Mouse (Mus musculus) lung, postnatal 4 days (tissue): Measurements from ENCODE around the gene Olfr519.
A peak's percentile ranks its signal among the peaks of the same experiment; 100 is the strongest.

Source experiments
- DNase-seq, 2 experiments: peaks; one replicate each; pipeline ENCODE4 v3.0.0; 2021

The Olfr519 gene

DNA sequence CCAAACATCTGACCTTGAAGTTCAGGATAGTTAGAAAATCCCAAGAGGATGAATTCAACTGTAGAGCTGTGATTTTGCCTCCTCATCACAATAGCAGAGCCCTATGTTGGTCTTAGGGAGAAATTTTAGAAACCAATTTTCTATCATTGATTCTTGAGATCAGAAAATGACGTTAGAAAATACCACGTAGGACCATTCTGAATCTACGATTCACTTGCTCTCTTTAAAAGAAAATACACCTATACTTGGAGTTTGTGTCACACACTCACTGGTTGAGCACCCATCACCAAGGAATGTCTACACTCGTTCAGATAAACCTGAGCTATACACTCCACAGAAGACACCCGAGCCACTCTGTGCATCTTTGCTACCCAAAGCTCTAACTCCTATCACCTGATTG is at the start of gene Olfr519:
Olfr519 (minus strand) TSS at position 101 of the 400 bp plus-strand sequence.
- no peak for DNase-seq

DNA sequence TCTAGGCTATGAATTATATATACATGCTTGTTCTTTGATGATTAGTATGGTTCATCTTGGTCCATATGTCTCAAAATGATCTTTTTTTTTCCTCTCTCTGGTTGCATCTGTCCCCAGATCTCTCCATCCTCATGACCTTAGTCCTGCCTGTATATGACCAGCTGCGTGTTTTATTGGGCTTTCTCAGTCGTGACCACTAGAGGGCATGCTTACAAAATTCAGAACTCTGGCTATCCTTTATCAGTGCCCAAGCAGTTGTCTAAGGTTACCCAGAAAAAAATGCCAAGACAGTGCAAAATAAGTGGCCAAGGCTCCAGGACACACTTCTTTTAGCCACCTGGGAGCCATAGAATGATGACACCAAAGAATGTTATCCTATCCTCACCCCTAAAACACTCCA is 49.8 kb upstream of the Olfr519 start:
- DNase-seq = peak in 1 of 2 experiments; percentile 46

DNA sequence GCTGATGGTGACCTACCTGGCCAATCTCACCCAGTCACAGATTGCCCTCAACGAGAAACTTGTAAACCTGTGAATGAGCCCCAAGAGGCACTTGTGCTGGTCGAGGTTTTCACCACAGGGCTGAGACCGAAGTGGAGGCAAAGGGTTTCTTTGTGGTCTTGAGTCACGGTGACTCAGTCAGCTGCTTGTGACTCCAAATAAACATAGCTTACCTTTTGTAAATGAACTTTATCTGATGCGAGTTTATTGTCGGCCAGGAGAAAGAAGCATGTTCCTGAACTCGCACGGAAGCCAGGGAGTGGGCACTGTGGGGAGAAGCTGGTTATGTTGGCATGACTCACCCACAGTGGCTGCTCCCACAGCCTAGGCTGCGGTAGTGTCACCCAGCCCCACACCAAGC is 47.2 kb upstream of the Olfr519 start:
- DNase-seq = no peak

DNA sequence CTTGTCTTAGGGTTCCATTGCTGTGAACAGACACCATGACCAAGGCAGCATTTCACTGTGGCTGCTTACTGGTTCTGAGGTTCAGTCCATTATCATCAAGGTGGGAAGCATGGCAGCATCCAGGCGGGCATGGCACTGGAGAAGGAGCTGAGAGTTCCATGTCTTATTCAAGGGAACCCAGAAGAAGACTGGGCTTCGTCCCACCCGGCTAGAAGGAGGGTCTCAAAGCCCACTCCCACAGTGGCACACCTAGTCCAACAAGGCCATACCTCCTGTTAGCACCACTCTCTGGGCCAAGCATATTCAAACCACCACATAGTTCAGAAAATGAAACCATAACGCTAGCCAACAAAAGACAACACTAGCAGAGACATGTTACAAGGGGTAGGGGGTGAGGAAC is 42.4 kb upstream of the Olfr519 start:
- DNase-seq = no peak

DNA sequence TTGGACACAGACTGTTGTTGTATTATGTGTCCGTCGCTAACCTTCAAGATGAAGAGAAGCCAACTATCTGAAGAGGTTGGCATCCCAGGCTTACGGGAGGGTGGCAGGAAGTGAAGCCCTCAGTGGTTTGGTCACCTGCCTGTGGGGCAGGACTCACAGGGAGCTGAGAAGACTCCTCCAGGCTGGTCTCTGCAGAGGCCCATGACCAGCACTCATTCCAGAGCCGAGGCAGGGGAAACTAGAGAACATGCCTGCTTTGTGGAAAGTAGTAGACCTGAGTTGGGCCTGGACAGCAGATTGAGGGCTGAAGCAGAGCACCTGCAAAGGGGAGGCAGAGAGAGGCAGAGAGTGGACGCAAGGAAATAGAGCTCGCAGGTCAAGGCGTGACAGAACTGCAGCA is 41.2 kb upstream of the Olfr519 start:
- no peak for DNase-seq

DNA sequence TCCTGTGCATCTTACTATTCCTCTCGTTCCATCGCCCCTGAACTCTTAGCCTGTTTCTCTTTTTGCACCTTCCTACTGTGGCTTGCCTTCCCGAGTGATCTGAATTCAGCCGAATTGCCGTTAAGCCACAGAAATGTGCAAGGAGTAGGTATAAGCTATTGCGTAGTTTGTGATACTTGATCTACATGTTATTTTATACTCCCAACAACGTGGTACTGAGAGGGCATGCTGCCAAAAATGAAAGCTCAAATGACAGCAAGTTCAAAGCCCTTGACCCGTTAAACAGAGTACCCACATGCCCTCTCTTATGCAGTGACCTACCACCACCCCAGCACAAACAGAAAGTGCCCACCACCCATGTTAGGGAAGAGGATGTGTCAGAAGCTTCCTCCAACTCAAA is 40.6 kb upstream of the Olfr519 start:
- no peak for DNase-seq

DNA sequence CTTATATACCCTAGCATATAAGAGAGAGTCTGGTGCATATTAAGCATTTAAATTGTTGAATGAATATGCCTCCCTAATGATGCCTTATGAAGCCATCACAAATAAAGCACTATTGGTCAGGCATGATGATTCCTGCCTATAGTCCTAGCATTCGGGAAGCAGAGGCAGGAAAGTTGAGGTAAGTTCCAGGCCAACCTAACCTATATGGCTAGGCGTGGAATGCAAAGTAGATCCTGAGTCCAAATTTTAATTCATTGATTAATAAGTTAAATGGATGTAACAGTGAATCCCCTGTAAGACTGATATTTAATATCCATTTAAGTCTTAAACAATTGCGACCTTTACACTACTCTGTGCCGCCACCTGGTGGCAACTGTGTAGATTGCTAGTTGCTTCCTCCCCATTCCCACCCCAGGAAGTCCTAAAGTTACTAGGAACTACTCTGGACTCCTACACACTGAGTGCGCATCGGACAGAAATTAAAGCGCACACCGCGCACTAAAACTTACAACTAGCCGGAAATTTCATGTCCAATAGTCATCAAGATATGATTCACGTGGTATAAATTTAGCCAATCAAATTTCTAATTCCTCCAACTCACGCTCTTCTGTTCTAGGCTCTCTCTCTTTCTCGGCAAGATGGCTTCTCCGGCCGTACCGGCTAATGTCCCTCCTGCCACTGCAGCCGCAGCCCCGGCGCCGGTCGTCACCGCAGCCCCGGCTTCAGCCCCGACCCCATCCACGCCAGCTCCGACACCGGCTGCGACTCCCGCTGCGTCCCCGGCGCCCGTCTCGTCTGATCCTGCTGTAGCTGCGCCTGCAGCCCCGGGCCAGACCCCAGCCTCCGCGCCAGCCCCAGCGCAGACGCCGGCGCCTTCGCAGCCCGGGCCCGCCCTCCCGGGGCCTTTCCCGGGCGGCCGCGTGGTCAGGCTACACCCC is 39.8 kb upstream of the Olfr519 start, which contains the start of gene Eif3f:
Eif3f (plus strand) TSS at position 624 of the 938 bp plus-strand sequence.
- DNase-seq = peak; percentile 95

DNA sequence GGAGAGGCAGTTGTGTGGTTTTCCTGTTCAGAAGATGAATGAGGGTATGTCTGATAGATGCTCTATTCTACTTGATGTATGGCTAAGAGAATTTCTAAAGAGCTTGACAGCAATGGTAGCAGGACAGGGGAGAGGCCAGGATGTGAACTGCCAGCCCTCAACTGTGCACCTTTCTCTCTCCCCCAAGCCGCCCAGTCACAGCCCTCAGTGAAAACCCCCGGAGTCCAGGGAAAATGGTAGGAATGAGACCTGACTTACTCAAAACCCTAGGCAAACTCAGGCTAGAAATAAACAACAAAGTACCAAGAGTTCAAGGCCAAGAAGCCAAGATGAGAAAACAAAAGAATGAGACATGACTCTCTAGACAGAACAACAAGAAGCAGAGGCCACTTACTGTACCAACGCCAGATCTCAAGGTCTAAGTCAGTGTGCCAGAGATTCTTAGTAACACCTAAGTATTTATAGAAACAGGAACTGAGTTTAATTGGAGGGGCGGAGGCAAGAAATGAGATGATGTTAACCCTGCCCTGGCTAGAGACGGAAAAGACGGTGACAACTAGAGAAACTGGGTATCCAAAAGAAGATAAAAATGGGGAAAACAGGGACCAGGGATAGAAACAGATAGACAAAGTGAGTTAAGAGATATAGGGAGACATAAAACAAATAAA is 35.6 kb upstream of the Olfr519 start, which contains the start of gene Nlrp10:
Nlrp10 (minus strand) TSS at position 453 of the 668 bp plus-strand sequence.
- DNase-seq = no peak

DNA sequence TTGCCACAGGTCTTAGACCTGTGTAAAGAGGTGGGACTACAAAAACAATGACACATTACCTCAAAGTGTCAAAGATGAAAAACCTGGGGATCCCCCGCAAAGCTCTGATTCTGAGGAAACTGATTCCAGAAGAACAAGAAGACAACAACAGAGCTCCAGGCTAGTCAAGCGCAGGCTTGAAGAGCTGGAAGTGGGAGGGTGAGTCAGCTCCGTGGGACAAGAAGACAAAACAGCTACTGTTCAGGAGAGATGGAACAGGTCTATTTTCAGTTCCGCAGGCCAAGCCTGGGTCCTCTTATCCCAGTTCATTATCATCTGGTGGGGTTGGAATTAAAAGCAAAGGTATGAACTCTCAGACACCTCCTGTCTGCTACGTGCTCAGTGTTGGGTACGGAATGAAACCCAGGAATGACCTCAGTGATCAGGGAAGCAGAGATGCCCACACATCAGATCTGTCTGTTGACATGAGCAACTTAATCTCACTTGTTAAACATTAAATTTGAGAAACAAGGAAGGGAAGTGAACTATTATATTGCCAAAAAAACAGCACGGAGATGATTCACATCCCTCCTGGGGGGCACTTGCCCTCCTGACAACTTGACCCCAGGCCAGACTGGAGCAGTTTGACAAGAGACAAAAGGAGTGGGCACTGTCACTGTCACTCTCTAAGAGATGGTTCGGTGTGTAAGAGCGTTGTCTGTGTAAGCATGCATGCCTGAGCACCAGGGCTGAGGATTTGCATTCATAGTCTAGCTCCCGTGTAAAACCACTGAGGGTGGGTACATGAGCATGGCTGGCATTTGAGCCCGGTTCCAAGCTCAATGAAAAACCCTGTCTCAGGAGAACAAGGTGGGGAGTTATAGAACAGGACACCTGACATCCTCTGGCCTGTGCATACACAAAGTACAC is 34.3 kb upstream of the Olfr519 start:
- DNase-seq = no peak

DNA sequence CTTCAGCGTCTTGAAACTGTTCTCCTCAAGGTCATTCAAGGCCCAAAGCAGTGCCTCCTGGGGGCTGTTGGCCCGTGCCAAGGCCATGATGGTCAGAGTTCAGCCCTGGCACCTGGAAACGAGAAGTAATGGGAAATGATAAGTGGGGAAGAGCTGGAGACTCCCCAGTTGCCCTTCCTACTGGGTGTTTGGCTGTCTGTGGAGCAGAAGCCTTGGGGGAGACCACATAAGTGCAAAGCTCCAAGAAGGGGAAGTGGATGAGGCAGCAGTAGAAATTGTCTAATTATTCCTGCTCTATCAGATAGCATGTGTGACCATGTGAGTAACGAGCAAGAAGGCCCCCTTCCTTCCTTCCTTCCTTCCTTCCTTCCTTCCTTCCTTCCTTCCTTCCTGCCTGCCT is 32.8 kb upstream of the Olfr519 start:
- no peak for DNase-seq

DNA sequence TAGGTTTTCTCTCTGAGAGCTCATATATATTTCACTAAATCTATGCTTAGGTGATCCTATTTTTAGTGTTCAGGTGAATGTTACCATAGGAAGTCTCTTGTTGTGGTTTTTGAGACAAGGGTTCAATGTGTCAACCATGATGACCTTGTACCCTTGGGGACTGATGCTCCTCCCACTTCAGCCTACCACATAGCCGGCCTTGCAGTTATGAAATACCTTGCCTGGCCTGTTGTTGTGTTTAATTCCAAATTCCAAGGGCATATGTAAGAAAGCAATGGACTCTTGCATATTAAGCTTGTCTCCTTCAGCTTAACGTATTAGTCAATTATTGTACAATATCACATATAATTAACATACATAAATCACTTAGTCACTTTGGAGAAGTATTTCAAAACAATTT is 9.7 kb upstream of the Olfr519 start:
- no peak for DNase-seq

DNA sequence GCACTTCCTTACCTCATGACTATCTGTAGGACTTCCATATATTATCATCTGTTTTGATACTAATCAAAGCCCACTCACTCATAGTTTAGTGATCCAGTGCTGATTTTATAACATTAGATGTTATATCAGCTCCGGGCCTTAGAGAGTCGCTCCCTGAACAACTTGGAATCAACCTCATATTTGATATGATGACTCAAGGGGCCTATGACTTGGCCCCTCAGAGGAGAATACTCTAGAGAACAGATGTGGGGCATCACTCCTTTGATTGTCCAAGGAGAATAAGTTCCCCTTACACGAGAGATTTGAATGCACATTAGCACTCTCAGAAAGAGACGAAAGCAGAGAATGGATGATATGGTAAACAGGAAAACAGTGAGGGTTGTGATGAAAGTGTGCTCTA is 9.3 kb downstream of the Olfr519 start, which contains the start of gene Olfr518:
Olfr518 (minus strand) TSS at position 101 of the 400 bp plus-strand sequence.
- DNase-seq = no peak

DNA sequence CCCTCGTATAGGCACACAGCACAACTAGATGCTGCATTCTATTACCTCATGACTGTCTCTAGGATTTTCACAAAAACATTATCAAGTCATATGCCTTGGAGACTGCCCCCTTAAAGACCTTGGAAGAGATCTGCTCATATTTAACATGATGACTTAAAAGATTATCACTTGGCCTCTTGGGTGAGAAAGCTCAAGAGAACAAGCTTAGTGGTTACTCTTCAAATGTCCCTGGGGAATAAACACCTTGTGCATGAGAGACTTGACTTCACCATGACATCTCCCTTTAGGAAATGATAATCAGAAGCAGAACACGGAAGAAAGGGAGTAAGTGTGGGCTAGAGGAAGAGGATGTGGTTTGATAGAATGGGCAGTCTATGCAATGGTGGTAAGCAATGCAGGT is 21.9 kb downstream of the Olfr519 start, which contains the start of gene Olfr517:
Olfr517 (minus strand) TSS at position 101 of the 400 bp plus-strand sequence.
- no peak for DNase-seq

DNA sequence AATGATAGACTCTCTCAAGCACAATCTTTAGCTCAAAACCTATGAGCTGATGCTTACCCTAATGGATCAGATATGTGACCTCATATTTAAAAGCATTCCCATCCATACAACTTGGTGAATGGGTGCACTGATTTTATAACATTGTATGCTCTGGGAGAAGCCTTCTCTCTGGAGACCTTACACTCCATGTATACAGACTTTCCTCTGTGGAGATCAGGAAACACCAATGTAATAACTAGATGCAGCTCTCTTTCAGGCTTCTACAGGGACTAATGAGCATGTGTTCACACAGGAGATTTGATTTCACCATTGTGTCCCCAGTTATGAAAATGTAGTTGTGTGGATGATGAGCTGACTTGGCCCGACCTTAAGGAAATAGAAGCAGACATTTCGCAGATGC is 43.8 kb downstream of the Olfr519 start, which contains the start of gene Olfr516:
Olfr516 (minus strand) TSS at position 101 of the 400 bp plus-strand sequence.
- no peak for DNase-seq
